In the genomic region with DNA sequence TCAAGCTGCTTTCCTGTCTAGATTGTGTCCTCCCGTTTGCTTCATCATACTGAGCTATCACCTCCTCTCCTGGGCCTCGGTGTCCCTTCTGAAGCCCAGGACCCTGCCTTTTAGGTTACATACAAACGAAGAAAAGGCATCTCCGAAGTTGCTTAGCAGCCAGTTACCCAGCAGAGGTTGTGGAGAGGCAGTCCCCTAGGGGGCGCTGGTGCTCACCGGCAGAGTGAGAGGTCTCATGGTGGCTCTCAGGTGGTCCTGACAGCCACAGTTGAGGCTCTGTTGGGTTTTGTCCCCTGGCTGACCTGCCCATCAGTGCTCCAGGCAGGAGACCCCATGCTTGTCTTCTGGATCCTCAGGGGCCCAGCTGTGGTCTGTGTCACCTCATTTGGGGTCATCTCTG, we compare ENCODE assay signal across 9 mouse cellular contexts.
A peak's percentile ranks its signal among the peaks of the same experiment; 100 is the strongest.
DNase-seq lines count a peak whose midpoint lies in the region; ATAC-seq and TF ChIP-seq lines count a peak whose summit lies in the region.
"Had no signal": no experiment of that assay in that cellular context is flagged by ENCODE, and none has a peak within 500 bp of the region (broad histone marks: within the 10 kb centered on the region; RNA-seq: fewer than 3 reads in every experiment).

No protein-coding gene starts in this region.

- no peaks in the 10 kb centered on the region for H3K9me3 ChIP-seq in heart, embryonic 10.5 days
- no peaks in the 10 kb centered on the region for H3K9me3 ChIP-seq in kidney, embryonic 14.5 days (ENCODE audit: control insufficient read depth, low read length)
- H3K9me3 ChIP-seq in liver, embryonic 14.5 days (ENCODE audit: control insufficient read depth, low read length), result no peaks in the 10 kb centered on the region

- no peak for TF ChIP-seq POLR2A in small intestine, adult 2 months (IDR thresholded peaks at IDR 0.05; ENCODE audit: low read depth, low read length)

- H3K4me1 ChIP-seq in heart, embryonic 10.5 days, result peaks cover 25% of the 10 kb centered on the region
- H3K4me1 ChIP-seq in kidney, embryonic 14.5 days (ENCODE audit: control insufficient read depth, insufficient read depth, low read length), result no peaks in the 10 kb centered on the region; the same call in 1 of the 2 replicates
- no peaks in the 10 kb centered on the region for H3K4me1 ChIP-seq in liver, embryonic 14.5 days (replicated peaks; ENCODE audit: control insufficient read depth in 2 of 2, insufficient read depth in 2 of 2, low read length in 1 of 2)
- no peaks in the 10 kb centered on the region for H3K4me1 ChIP-seq in small intestine, adult 2 months (ENCODE audit: control insufficient read depth, insufficient read depth, insufficient read length, low read length)

- no peak for TF ChIP-seq EP300 in liver, embryonic 14.5 days (IDR thresholded peaks at IDR 0.05; ENCODE audit: low read depth)

- H3K4me2 ChIP-seq in kidney, embryonic 14.5 days (replicated peaks; ENCODE audit: low read depth, low read length), result no peak overlapping the region
- H3K4me2 ChIP-seq in liver, embryonic 14.5 days (ENCODE audit: low read depth), result no peak overlapping the region

- peak; percentile 80 for TF ChIP-seq CTCF in liver, embryonic 14.5 days (IDR thresholded peaks at IDR 0.05; ENCODE audit: low read depth)
- TF ChIP-seq CTCF in small intestine, adult 2 months (IDR thresholded peaks at IDR 0.05; ENCODE audit: extremely low read depth, insufficient read length, insufficient replicate concordance, low read depth, low read length), result peak; percentile 48; the same call in 1 of the 2 replicates

- WGBS in heart, embryonic 10.5 days, result 10% methylated on average over 6 of the region's 6 CpGs
- WGBS in kidney, embryonic 14.5 days, result 12% methylated on average over 6 of the region's 6 CpGs
- 9% methylated on average over 6 of the region's 6 CpGs for WGBS in liver, embryonic 14.5 days (ENCODE audit: insufficient replicate concordance)
- WGBS in small intestine, adult 2 months, result 8% methylated on average over 6 of the region's 6 CpGs

- H3K27ac ChIP-seq in heart, embryonic 10.5 days, result no peak overlapping the region
- H3K27ac ChIP-seq in kidney, embryonic 14.5 days (ENCODE audit: low read depth, low read length), result no peak overlapping the region
- no peak overlapping the region for H3K27ac ChIP-seq in liver, embryonic 14.5 days
- H3K27ac ChIP-seq in small intestine, adult 2 months (ENCODE audit: insufficient read depth, low read depth, low read length), result no peak overlapping the region

- no peak overlapping the region for H3K4me3 ChIP-seq in heart, embryonic 10.5 days
- no peak overlapping the region for H3K4me3 ChIP-seq in kidney, embryonic 14.5 days (ENCODE audit: low read length)
- H3K4me3 ChIP-seq in liver, embryonic 14.5 days (ENCODE audit: insufficient read depth in 1 of 2, low read depth in 2 of 2, low read length in 2 of 2), result no peak overlapping the region
- H3K4me3 ChIP-seq in small intestine, adult 2 months (ENCODE audit: low read depth, low read length), result no peak overlapping the region
- H3K4me3 ChIP-seq: erythroblast, embryonic 14.5 days had no signal

- H3K27me3 ChIP-seq in heart, embryonic 10.5 days (ENCODE audit: insufficient read depth, poor library complexity, severe bottlenecking), result peaks cover 87% of the 10 kb centered on the region
- peaks cover 3% of the 10 kb centered on the region for H3K27me3 ChIP-seq in kidney, embryonic 14.5 days (ENCODE audit: control insufficient read depth, insufficient read depth, low read length)
- no peaks in the 10 kb centered on the region for H3K27me3 ChIP-seq in liver, embryonic 14.5 days (ENCODE audit: control insufficient read depth, insufficient read depth, low read length)
- H3K27me3 ChIP-seq in small intestine, adult 2 months (ENCODE audit: control insufficient read depth, insufficient read depth, low read length), result no peaks in the 10 kb centered on the region

- peak; percentile 67 for DNase-seq in heart, postnatal 4 days
- DNase-seq in heart, embryonic 10.5 days (ENCODE audit: low spot score), result no peak
- DNase-seq in MEL-GATA-1-ER (ENCODE audit: extremely low read depth, low read depth), result peak; percentile 7
- DNase-seq in embryo, embryonic 10 days (ENCODE audit: low spot score), result peak; percentile 78
- DNase-seq in liver, embryonic 14.5 days (ENCODE audit: low read depth in 3 of 3, low spot score in 3 of 3), result no peak
- no peak for DNase-seq in Muller cell, postnatal 12 days (ENCODE audit: inconsistent ontology term)

- H3K9ac ChIP-seq in kidney, embryonic 14.5 days (ENCODE audit: low read depth, low read length), result no peak overlapping the region
- no peak overlapping the region for H3K9ac ChIP-seq in liver, embryonic 14.5 days (replicated peaks)

- 0 out of 2 replicates have a peak, but pooled peaks have one; percentile 20 for ATAC-seq in kidney, embryonic 14.5 days (ENCODE audit: low FRiP score, low TSS enrichment)
- ATAC-seq in liver, embryonic 14.5 days (ENCODE audit: insufficient read depth), result no peak

- no peaks in the 10 kb centered on the region for H3K36me3 ChIP-seq in heart, embryonic 10.5 days
- H3K36me3 ChIP-seq in kidney, embryonic 14.5 days (ENCODE audit: control insufficient read depth, insufficient read depth, low read length), result no peaks in the 10 kb centered on the region
- no peaks in the 10 kb centered on the region for H3K36me3 ChIP-seq in liver, embryonic 14.5 days (replicated peaks; ENCODE audit: control insufficient read depth, insufficient read depth, low read depth)
- H3K36me3 ChIP-seq in small intestine, adult 2 months (ENCODE audit: control insufficient read depth, insufficient read depth, low read length), result no peaks in the 10 kb centered on the region

Comparison
In these comparisons a context has a peak if more than half of its experiments do, and no peak if none do; other contexts are left out.
1. DNase-seq: peak in heart, postnatal 4 days (single experiment), MEL-GATA-1-ER (single experiment) and embryo, embryonic 10 days (single experiment); none in heart, embryonic 10.5 days (single experiment), liver, embryonic 14.5 days (0 of 3) and Muller cell, postnatal 12 days (single experiment).